Mouse (Mus musculus): ENCODE results near the gene Cstf1.

Cstf1 gene

DNA sequence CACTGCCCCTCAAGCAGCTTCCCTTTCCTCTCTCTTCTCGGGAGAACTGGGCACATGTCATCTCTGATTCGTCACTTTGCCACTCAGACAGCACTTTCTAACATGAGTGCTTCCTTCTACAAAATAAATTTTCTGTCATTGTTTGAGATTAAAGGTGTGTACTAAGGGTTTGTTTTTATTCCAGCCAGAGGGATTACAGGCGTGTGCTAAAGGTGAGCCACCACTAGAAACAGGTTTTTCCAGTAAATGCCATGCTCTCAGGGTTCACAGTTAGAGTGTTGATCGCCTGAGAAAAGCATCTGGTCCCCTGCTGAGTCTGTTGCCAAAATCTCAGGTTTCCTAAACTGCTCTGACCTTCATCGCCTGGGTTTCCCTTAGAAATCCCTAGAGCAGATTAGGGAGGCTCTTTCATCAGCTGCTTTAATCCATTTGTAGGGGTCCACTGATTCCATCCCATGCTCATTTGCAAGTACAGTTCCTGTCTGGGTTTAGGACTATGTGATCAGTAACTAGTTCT lies 6.6 kb downstream of the Cstf1 start:
- no peak for DNase-seq

DNA sequence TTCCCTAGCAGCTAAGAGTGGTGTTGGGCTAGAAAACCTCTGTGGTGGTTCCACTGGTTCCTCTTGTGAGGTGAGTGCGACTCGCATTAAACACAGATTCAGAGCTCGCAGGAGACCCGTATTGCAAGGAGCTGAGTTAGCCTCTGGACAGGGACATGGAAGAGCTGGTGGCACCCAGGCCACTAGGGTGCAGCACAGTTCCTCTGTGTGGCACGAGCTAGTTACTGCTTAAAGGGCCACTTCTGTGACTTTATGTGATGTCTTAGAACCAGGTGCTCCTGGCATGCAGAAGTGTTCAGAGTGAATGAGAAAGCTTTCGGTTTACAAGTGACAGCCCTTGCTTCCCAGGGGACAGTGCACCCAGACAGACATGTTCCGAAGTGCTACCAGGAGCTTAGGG lies 7.9 kb downstream of the Cstf1 start:
- DNase-seq = peak; percentile 62

DNA sequence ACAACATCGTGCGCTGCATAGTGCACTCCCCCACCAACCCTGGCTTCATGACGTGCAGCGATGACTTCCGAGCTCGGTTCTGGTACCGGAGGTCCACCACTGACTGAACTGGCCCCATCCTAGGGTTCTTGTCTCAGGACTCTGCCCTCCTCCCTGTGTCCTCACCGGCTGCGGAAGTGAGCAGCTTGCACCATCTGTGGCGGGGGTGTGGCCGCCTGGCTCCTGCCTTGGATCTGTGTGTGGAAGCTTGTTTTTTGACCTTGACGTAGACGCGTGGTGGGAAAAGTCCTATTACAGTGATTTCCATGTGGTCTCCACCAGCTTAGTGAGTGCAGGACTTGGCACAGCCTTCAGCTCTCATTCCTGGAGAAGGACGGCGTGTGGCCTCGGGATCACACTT lies 10.0 kb downstream of the Cstf1 start:
- DNase-seq = no peak

DNA sequence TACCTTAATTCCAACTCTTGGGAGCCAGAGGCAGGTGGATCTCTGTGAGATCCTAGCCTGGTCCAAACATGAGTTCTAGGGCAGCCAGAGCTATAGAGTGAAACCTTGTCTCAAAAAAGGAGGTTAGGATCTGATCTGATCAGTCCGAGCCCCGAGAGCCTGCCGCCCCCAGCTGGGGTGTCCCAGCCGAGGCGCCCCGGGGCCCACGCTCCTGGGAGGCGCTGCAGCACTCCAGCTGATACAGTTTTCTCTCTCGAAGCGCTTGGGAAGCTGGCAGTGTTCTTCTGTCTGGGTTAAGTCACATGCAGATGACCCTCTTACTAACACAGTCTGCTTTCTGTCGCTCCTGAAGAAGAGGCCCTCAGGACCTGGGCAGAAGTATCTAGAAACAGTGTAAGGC lies 10.9 kb downstream of the Cstf1 start:
- no peak for DNase-seq

DNA sequence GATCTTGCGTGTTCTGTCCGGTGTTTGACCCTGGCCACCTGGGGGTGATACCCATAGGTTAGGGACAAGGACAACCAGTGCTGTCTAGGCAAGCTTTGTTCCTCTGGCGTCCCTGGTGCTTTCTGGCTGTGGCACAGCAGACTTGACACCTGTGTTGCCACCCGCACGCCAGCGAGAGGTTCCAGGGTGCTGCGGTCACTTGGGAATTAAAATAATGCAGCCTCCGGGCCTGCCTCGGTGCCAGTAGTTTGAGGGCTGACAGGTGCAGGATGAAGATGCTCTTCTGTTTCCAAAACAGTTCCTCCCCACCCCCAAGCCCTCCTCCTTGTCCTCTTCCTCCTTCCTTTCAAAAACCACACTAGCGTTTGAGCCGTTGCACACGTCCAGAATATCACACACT lies 11.4 kb downstream of the Cstf1 start:
- DNase-seq = no peak

DNA sequence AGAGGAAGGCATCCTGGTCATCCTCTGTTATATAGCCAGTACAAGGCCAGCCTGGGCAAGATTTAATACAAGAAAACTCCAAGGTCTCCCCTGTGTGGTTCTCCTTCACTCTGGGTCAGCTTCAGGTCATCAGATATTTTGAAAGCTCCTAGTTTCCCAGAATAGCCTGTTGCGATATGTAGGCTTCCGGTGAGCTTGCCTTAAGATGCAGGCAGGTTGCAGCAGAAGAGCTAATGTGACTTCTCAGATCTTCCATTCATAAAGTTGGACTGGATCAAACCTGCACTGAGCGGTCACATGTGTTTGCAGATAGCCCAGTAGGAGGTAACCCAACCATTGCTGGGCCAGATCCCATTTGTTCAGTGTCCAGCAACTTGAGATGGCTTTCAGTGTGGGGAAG lies 14.2 kb downstream of the Cstf1 start:
- no peak for DNase-seq

DNA sequence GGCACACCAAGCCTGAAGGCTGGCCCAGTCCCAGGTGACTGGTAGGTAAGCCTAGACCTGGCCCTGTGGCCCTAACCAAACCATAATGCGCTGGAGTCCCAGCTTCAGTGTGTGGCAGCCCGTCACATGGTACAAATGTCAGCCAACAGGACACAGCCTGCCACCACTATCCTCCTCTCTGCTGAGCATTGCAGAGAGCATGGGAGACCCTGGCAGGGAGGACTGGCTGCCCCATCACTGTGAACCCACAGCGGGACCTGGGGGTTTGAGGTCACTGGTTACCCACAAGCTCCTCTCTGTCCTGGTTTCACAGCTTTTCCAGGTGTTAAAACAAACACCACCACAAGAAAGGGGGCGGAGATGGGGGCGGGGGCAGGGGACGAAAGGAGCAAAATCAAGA lies 19.9 kb downstream of the Cstf1 start:
- no peak for DNase-seq

DNA sequence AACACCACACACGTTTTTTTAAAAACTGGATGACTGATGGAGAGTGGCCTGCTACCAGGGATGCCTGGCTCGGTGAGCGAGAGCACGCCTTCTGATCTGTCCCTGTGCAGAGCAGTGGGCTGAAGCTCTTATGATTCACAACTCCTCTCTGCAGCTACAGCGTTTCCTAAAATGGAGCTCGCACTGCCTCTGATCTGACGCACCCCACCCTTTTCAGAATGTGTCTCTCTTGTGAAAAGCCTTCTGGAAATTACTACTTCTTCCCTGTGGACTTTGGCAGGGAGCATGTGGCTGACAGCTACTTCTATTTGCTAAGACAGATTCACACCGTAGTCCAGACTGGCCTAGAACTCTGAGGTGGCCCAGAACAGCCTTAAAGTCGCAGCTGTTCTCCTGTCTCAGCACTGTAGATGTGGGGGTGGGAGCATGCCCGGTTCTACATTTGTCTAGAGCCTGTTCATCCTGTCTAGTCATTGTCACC lies 21.6 kb downstream of the Cstf1 start:
- DNase-seq = no peak

DNA sequence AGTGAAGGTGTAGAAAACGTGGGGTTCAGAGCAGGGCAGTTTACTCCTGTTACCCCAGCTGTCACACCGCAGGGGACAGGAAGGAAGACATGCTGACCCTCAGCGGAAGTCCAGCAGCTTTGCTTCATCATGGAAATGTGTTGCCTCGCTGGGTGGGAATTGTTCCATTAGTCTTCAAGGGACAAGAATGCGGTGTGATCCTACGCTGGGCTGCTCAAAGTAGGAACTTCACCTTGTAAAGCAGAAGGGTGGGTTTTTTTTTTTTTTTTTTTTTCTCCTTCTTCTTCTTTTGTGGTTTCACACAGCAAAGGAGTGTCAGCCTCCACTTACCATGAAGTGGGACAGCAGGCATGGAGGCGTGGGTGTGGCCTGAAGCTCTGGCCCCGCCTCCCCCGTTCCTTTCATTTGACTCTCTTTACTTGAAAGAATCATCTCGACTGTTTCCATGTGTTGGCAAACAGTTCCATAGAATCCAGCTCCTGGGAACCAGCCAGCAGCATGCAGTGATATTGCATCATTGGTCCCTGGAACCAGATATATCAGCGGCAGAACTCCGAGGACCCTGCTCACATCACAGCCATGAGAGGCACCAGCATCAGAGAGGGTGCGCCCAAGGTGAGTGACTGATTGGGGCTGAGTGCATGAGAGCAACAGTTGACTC lies 23.0 kb downstream of the Cstf1 start, which contains the start of gene Cass4:
TSS of gene Cass4 (plus strand) at position 404 of the 661 bp plus-strand sequence.
- DNase-seq = peak; percentile 59

DNA sequence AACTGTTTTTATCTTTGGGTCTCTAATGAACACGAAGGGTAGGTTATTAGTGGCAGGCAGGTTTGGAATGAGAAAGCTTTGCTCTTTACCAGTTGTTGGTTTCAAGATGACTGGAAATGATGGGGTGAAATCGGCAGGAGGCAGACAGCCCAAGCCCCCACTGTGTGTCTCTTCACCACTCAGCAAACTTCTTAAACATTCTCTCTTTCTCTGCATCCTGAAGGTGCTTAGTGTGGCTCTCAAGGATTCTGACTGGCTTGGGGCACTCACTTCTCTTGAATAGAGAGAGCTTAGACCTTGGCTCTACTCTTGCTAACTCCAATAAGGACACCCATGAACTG lies 23.5 kb downstream of the Cstf1 start:
- DNase-seq = no peak

DNA sequence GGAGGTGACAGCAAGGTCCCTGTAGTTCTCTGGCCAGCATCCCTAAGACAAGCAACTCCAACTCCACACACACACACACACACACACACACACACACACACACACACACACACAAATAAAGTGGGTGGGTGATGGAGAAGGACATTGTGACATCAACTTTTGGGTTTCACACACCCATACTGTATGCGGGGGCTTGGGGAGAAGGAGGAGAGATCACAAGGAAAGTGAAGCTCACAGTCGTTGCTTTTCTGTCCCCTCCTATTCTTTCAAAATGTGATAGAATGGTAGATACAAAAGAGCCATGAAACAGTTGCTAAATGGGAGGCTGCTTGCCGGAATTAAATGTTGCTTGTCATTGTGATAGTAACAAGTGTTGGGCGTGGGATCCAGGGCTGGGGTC lies 24.2 kb downstream of the Cstf1 start:
- DNase-seq = no peak

DNA sequence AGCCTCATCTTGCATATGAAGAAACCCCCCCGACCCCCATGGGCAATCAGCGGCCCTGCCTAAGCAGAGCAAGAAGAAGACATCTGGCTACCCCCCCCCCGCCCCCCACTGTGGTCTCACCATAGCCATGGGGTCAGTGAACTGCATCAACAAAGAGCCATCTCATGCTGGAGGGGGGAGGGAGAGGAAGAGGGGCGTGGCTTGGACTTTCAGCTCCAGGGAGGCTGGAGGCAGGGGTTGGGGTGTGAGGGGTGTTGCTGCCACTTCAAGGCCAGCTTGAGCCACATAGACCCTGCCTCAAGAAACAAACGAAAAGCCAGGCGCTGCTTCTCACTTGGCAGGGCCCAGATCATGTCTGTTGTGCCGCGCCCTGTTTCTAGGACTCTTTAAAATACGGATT lies 25.5 kb downstream of the Cstf1 start:
- no peak for DNase-seq

DNA sequence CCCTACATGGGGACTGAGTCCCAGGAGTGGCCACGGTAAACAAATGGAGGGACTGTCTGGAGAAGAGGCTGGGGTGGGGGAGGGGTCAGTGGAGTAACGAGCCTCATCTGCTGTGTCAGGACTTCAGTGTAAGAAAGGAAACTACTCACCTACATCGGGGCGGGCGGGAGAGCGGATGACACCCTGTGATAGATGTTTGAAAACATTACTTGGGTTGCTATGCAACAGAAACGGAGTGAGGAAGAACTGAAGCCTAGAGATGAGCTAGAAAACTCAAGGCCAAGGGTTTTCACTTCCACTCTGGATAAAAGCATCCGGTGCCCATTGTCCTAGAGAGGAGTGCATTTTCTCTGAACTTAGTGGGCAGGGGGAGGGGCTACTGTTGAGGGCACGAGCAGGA lies 29.4 kb downstream of the Cstf1 start:
- no peak for DNase-seq

DNA sequence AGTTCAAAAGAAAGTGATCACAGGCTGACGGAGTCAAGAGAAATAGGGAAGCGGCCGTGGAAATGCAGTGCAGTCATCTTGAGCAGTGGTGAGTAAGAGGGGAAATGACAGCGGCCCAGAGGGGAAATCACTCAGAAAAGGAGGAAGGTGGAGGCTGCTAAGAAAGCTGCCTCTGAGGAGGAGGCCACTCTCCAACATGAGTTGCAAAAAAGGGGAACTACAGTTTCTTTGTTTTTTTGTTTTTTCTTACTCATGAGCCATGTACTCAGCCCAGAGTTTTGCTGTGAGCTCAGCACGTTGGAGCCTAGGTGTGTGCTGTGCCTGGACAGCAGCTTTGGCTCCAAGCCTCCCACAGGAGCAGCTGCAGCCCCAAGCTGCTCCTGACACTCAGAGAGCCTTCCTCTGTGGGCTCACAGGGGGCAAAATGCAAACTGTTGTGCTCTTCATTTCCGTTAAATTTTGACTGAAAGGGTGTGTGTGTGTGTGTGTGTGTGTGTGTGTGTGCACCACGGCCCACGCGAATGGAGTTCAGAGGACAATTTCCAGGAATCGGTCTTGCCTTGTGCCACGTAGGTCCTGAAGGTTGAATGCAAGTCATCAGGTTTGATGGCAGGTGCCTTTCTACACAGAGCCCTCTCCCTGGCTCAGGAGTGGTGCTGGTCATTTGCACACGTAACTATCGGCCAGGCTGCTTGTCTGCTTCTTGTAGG lies 30.8 kb downstream of the Cstf1 start:
- DNase-seq = peak; percentile 28

DNA sequence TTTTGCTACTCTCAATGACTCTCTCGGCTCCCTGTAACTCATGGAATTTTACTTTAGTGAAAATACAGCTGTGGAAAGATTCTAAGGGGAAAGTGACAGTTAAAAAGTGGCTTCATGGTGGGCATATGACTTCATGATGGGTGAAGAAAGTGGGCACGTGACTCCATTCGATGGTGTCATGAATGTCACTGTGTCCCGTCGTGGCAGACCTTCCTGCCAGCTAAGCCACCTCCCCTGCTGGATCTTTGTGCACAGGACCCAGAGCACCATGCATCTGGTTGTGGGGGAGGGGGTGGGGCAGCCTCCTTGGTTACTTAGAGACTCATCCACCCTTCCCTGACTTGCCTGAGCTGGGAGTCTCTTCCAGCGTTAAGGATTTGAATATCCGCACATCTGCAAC lies 33.8 kb downstream of the Cstf1 start:
- no peak for DNase-seq

DNA sequence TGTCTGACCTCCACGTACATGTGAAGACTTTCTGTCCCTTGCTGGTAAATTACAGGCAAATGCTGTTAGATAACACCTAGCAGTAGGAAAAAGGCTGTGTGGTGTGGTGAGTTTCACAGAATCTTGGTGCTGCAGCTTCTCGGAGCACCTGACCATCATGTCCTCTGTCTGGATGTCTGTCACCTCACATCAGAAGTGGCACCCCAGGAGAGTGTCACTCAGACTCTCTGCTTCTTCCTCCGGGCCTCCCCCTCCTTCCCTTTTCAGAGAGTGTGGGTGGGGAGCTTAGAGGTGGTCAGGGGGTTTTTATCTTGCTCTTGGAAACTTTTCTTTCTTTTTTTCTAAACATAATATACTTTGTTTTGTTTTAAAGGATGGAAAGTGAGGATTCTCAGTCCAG lies 34.5 kb downstream of the Cstf1 start:
- no peak for DNase-seq

DNA sequence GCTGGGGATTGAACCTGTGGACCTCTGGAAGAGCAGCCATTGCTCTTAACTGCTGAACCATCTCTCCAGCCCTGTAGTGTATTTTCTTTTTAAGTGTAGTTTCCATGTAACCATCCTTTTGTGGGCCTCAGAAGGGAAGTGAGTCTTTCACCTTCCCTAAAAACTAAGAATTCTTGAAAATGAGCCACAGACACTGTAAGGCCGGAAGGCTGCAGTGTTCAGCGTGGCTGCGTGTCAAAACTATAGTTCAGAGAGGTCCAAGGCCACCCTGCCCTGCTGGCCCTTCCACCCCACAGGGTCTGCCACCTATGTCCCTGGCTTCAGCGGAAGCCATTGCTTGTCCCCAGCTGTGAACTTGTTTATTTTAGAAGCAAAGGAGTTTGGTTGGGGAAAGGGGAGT lies 35.7 kb downstream of the Cstf1 start:
- DNase-seq = no peak

DNA sequence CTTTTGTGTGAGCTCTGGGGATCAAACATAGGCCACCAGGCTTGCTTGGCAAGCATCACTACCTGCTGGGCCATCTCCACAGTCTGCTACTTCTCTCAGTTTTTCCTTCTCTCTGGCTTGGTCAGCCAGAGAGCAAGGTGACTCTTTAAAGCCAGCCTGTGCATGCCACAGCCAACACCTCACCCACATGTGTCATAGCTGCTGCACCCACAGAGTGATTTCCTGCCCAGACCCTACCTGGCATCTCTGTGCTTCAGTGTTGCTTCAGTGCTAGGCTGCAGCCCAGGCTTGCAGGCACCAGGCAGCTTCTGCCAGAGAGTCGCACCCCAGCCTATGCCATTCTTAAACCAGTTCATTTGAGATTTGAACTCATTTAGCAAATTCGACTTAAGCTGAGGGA lies 37.0 kb downstream of the Cstf1 start:
- no peak for DNase-seq

DNA sequence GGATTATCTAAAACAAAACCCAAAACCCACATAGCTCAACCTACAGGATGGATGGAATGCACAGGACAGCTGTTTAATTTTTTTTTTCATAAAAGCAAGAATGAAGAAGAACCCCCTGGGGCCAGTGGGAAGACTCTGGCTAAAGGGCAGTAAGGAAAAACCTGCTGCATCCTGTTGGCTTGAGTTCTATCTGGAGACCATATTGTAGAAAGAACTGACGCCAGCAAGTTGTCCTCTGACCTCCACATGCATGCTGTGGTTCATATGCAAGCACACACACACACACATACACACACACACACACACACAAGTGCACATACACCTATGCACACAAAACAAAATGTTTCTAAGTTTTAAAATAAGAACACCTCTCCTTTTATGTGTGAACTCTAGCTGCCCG lies 40.2 kb downstream of the Cstf1 start:
- no peak for DNase-seq

DNA sequence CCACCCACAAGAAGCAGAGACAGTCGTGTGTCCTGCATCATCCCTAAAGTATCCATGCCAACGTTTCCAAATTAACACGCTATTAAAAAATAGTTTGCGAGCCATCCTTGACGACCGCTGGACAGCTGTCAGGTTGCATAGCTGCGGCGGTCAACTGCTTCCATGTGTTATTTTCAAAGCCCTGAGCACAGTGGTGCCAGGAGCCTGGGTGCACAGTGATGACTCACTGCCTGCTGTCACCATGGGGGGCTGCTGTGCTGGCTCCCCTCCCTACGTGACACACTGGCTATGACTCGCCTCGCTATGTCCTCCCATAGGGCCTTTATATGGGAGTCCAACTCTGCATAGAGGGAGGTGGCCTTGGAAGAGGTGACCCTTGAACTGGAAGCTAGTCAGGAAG lies 40.6 kb downstream of the Cstf1 start:
- peak; percentile 44 for DNase-seq

DNA sequence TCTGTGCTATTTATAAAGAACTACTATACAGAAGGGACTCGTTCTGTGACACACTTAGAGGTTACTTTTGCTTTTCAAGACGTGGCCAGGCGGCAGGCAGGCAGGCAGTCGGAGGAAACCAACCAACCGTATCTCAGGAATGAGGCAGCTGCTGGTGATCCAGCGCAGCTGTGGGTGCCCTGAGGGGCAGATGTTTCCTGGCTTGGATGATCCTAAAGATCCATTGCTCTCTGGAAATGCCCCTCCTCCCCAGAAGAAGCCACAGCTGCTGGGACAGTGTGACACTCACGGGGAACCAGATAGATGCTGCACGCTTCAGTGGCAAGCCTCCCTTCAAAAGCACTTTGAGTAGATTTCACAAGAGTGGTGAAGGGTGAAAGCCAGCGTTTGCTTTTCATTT lies 42.0 kb downstream of the Cstf1 start:
- DNase-seq = peak; percentile 59

DNA sequence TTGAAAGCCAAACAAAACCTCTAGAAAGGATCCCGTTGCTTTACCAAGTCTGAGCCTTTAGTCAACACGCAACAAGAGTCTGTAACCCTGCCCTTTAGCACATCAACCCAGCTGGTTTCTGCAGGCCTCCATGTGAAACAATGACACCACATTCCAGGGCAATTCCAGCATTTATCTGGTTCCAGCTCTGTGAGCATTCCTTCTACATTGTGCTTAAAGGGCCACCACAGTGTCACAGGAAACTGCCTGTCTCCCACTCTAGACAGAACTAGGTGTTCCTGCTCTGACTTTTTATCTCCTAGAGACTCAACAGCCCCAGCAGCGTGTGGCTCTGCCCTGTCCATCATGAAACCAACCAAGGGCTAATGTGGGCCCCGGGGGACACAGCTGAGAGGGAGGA lies 42.8 kb downstream of the Cstf1 start:
- DNase-seq = no peak

DNA sequence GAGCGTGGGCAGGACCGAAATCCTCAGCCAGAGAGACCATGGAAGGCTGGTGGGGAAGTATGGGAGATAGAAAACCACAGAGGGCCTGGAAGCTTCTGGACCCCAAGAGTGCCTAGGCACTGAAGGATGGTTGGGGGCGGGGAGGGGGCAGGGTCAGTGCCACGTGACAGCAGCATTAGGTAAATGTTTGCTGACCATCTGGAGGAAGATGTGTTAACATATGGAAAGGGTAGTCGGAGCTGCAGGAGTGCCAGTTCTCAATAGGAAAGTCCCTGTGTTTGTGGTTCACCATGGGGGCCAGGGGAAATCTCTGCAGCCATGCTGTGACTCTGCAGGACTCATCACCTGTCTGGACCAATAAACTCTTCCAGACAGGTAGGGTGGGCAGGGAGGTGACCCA lies 43.4 kb downstream of the Cstf1 start:
- no peak for DNase-seq

DNA sequence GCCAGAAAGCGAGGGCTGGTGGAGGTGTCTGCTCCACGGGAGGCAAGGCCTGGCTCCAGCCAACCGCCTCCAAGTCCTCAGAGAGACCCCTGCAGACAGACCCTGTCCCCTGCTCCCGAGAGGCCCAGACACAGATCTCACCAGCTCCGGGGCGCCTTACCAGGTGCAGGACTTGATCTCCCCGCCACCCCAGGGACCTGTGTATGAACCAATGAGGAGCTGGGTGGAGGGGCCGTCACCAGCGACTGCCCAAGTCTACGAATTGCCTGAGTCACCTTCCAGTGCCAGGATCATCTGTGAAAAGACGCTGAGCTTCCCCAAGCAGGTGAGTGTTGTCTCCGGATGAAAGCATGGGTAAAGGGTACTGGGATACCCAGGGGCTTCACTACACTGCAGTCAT lies 45.7 kb downstream of the Cstf1 start:
- DNase-seq = no peak

DNA sequence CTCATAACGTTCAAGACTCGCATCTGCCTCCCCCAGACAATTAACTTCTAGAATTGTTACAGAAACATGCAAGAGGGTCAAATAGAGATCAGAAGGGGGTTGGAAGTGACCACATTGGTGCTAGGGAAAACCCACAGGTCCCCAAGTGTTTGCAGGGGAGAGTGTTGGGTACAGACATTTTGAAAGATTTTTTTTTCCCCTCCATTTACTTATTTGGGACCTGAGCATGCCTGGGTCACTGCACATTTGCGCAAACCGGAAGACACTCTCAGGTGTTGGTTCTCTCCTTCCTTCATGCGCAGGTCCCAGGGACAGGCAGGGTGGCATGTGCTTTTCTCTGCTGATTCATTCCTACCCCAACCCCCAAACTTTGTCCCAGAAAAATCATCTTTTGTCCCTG lies 46.4 kb downstream of the Cstf1 start:
- DNase-seq = no peak

All from lung, postnatal 14 days (tissue).